Mouse (Mus musculus) ES-Bruce4 (cell line): ENCODE data around the gene Kdm2b. TPM values are rescaled to one million over a fixed set of nuclear protein-coding genes. Genes with fewer than 3 reads are reported as not detected.

Experiments
- H3K27ac ChIP-seq: 2 replicates; pipeline ENCODE4 v1.5.1; 2012; ENCODE audit warnings: low read length, inconsistent platforms; ENCODE audit not compliant: insufficient read depth
- H3K27me3 ChIP-seq: 2 replicates; pipeline ENCODE4 v1.6.1; 2012; ENCODE audit warnings: mild to moderate bottlenecking, low read length, inconsistent platforms; ENCODE audit not compliant: control insufficient read depth, poor library complexity, insufficient read depth, severe bottlenecking
- H3K36me3 ChIP-seq: 2 replicates; pipeline ENCODE4 v1.6.1; 2012; ENCODE audit warnings: inconsistent platforms, mild to moderate bottlenecking, low read length, moderate library complexity; ENCODE audit not compliant: control insufficient read depth, poor library complexity, insufficient read depth, severe bottlenecking
- H3K4me1 ChIP-seq: one replicate; pipeline ENCODE4 v1.8.1; 2011; ENCODE audit warnings: low read length; ENCODE audit not compliant: control insufficient read depth, insufficient read depth
- H3K4me3 ChIP-seq: 2 replicates; pipeline ENCODE4 v1.5.1; 2011; ENCODE audit warnings: low read depth, mild to moderate bottlenecking, low read length
- H3K9ac ChIP-seq: 2 replicates; pipeline ENCODE4 v1.6.1; 2012; ENCODE audit warnings: low read depth, mild to moderate bottlenecking, inconsistent platforms; ENCODE audit not compliant: poor library complexity, severe bottlenecking
- H3K9me3 ChIP-seq: replicated peaks from 2 replicates; pipeline ENCODE4 v1.6.1; 2012; ENCODE audit warnings: mild to moderate bottlenecking, low read length, inconsistent platforms; ENCODE audit not compliant: control insufficient read depth, poor library complexity, insufficient read depth, severe bottlenecking
- CTCF ChIP-seq: IDR thresholded peaks from one replicate; pipeline ENCODE4 v1.8.1; 2011; ENCODE audit warnings: low read depth, low read length
- EP300 ChIP-seq: IDR thresholded peaks from 2 replicates; pipeline ENCODE4 v1.6.1; 2011; ENCODE audit warnings: low read depth, low read length; ENCODE audit not compliant: insufficient read depth
- POLR2A ChIP-seq: IDR thresholded peaks from one replicate; pipeline ENCODE4 v1.8.1; 2011; ENCODE audit warnings: low read length; ENCODE audit not compliant: insufficient read depth
- polyA plus RNA-seq: library from polyadenylated mRNA; stranded (reverse); fragments of >200 nt; gene quantifications from 2 replicates; pipeline ENCODE4 v1.2.4, GENCODE M21; 2011; ENCODE audit warnings: low read depth; ENCODE audit not compliant: missing spikeins, insufficient read depth, insufficient read length

Kdm2b gene
- polyA plus RNA-seq, 1 experiment: 56.8 TPM

GRCm38 (mm10) chr5:122872626-122873025 lies 117.0 kb downstream of the Kdm2b start:
- H3K9ac ChIP-seq: no peak overlapping the region
- TF ChIP-seq EP300: no peak
- TF ChIP-seq CTCF: no peak
- no peak for TF ChIP-seq POLR2A
- H3K4me1 ChIP-seq: no peaks in the 10 kb centered on the region
- no peaks in the 10 kb centered on the region for H3K9me3 ChIP-seq
- no peak overlapping the region for H3K4me3 ChIP-seq
- peaks cover 52% of the 10 kb centered on the region for H3K36me3 ChIP-seq
- no peaks in the 10 kb centered on the region for H3K27me3 ChIP-seq
- peak overlapping the region; percentile 51 for H3K27ac ChIP-seq

GRCm38 (mm10) chr5:122863053-122863452 lies 126.6 kb downstream of the Kdm2b start:
- Histone ChIP-seq H3K9me3 (no peaks in the 10 kb centered on the region), H3K27me3 (no peaks in the 10 kb centered on the region), H3K4me3 (no peak overlapping the region), H3K27ac (no peak overlapping the region), H3K4me1 (no peaks in the 10 kb centered on the region), H3K36me3 (peaks cover 39% of the 10 kb centered on the region), H3K9ac (no peak overlapping the region)
- no peak for TF ChIP-seq POLR2A
- no peak for TF ChIP-seq CTCF
- TF ChIP-seq EP300: no peak

DNA sequence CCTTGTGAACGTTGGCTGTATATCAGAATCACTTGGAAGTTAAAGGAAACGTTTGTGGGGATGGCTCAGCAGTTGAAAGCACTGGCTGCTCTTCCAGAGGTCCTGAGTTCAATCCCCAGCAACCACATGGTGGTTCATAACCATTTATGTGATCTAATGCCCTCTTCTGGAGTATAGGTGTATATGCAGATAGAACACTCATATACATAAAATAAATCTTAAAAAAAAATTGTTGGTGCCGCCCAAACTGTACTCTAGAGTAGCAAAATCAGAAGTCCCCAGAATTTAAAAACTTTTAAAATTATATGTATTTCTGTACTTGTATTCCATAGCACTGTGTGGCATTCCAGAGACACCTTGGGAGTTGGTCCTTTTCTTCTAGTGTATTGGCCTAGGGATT lies 133.8 kb downstream of the Kdm2b start:
- no peak overlapping the region for H3K4me3 ChIP-seq
- H3K9me3 ChIP-seq: no peaks in the 10 kb centered on the region
- no peak for TF ChIP-seq CTCF
- no peak for TF ChIP-seq EP300
- TF ChIP-seq POLR2A: no peak
- no peaks in the 10 kb centered on the region; the same call in 1 of the 2 replicates for H3K36me3 ChIP-seq
- H3K27ac ChIP-seq: no peak overlapping the region
- no peaks in the 10 kb centered on the region for H3K27me3 ChIP-seq
- no peak overlapping the region for H3K9ac ChIP-seq
- peaks cover 3% of the 10 kb centered on the region for H3K4me1 ChIP-seq

DNA sequence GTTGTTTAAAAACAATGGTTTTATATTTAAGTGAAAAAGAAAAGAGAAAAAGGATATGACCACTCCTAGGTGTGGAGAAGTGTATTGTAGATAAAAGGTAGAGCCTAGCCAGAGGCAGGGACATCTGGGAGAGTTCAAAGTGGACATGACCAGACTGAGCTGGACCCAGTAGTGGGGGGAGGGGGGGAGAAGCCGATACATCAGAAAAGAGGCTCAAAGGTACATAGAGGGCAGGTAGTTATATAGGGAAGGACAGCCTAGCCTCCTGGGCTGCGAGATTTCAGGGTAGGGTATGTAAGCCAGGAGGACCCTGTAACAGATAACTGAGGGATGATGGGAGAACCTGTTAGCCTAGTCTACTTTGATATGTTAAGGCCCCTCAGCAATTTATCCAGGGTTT lies 137.0 kb downstream of the Kdm2b start:
- no peak overlapping the region for H3K9ac ChIP-seq
- H3K27ac ChIP-seq: no peak overlapping the region
- no peaks in the 10 kb centered on the region; the same call in 1 of the 2 replicates for H3K36me3 ChIP-seq
- H3K4me1 ChIP-seq: peaks cover 3% of the 10 kb centered on the region
- H3K9me3 ChIP-seq: no peaks in the 10 kb centered on the region
- H3K4me3 ChIP-seq: no peak overlapping the region
- H3K27me3 ChIP-seq: no peaks in the 10 kb centered on the region
- no peak for TF ChIP-seq CTCF
- no peak for TF ChIP-seq POLR2A
- no peak for TF ChIP-seq EP300

- Histone ChIP-seq H3K4me3 (peak overlapping the region; percentile 78), H3K27me3 (no peaks in the 10 kb centered on the region), H3K9me3 (no peaks in the 10 kb centered on the region), H3K9ac (peak overlapping the region; percentile 86), H3K27ac (0 out of 2 replicates have a peak overlapping the region, but pooled peaks have one; percentile 15), H3K36me3 (no peaks in the 10 kb centered on the region), H3K4me1 (peaks cover 3% of the 10 kb centered on the region)
- TF ChIP-seq POLR2A: no peak
- TF ChIP-seq CTCF: peak; percentile 30
- 0 out of 2 replicates have a peak, but pooled peaks have one; percentile 1 for TF ChIP-seq EP300
Observed at GRCm38 (mm10) chr5:122850319-122851002, 139.2 kb downstream of the Kdm2b start.
